Mouse (Mus musculus) ES-E14 (cell line): ENCODE data around the gene Barhl2.

Source experiments
- HCFC1 ChIP-seq: IDR thresholded peaks from 2 replicates; pipeline ENCODE4 v1.6.1; 2012; ENCODE audit warnings: low read length, inconsistent platforms, borderline replicate concordance; ENCODE audit not compliant: insufficient read depth
- ZC3H11A ChIP-seq: IDR thresholded peaks from 2 replicates; pipeline ENCODE4 v1.6.1; 2012; ENCODE audit warnings: low read depth, mild to moderate bottlenecking, inconsistent platforms, low read length, borderline replicate concordance
- ZNF384 ChIP-seq: IDR thresholded peaks from 2 replicates; pipeline ENCODE4 v1.6.1; 2012; ENCODE audit warnings: low read depth, low read length, inconsistent platforms

GRCm38 (mm10) chr5:106449720-106450425 lies 8.1 kb downstream of the Barhl2 start:
- TF ChIP-seq HCFC1 (no peak), ZC3H11A (no peak), ZNF384 (no peak)
